Mouse (Mus musculus) limb, embryonic 14.5 days (tissue): ENCODE measurements around the gene Bag2. TPM values are rescaled to one million over a fixed set of nuclear protein-coding genes. Genes with fewer than 3 reads are reported as not detected.

ENCODE experiments used
- ATAC-seq: fragments of 200-750 bp; cut with Nextera tagmentation; 2 replicates; pipeline ENCODE4 v1.8.0; 2017; ENCODE audit warnings: low read depth, moderate number of reproducible peaks, moderate TSS enrichment; ENCODE audit not compliant: low FRiP score
- DNase-seq: peaks from one replicate; pipeline ENCODE4 v3.0.0-alpha.2; 2015; ENCODE audit warnings: low spot score
- H3K27ac ChIP-seq: fragments of 300-500 bp; sonication (generic); replicated peaks from 2 replicates; pipeline ENCODE4 v1.5.1; 2014; ENCODE audit warnings: low read depth, mild to moderate bottlenecking, low read length, moderate library complexity, mixed read lengths
- H3K27me3 ChIP-seq: fragments of 300-500 bp; sonication (generic); 2 replicates; pipeline ENCODE4 v1.6.1; 2014; ENCODE audit warnings: low read length, mixed read lengths; ENCODE audit not compliant: control insufficient read depth, insufficient read depth
- H3K36me3 ChIP-seq: fragments of 300-500 bp; sonication (generic); 2 replicates; pipeline ENCODE4 v1.6.1; 2014; ENCODE audit warnings: mild to moderate bottlenecking, low read length, moderate library complexity, mixed read lengths; ENCODE audit not compliant: control insufficient read depth, insufficient read depth
- H3K4me1 ChIP-seq: fragments of 300-500 bp; sonication (generic); 2 replicates; pipeline ENCODE4 v1.6.1; 2014; ENCODE audit warnings: antibody characterized with exemption, low read length, mixed read lengths; ENCODE audit not compliant: control insufficient read depth, insufficient read depth
- H3K4me2 ChIP-seq: fragments of 300-500 bp; sonication (generic); replicated peaks from 2 replicates; pipeline ENCODE4 v1.6.1; 2014; ENCODE audit warnings: low read depth, mild to moderate bottlenecking, low read length, moderate library complexity; ENCODE audit not compliant: severe bottlenecking
- H3K4me3 ChIP-seq: fragments of 300-500 bp; sonication (generic); replicated peaks from 2 replicates; pipeline ENCODE4 v1.5.1; 2014; ENCODE audit warnings: low read length
- H3K9ac ChIP-seq: fragments of 300-500 bp; sonication (generic); 2 replicates; pipeline ENCODE4 v1.6.1; 2014; ENCODE audit warnings: mild to moderate bottlenecking, low read depth, low read length, moderate library complexity; ENCODE audit not compliant: severe bottlenecking
- H3K9me3 ChIP-seq: fragments of 300-500 bp; sonication (generic); 2 replicates; pipeline ENCODE4 v1.6.1; 2016; ENCODE audit warnings: low read length; ENCODE audit not compliant: control insufficient read depth
- POLR2A ChIP-seq: fragments of 200-500 bp; IDR thresholded peaks from 2 replicates; pipeline ENCODE4 v1.8.0; 2012; ENCODE audit warnings: inconsistent platforms, mild to moderate bottlenecking, moderate library complexity, borderline replicate concordance; ENCODE audit not compliant: insufficient read depth, insufficient read length; ENCODE audit errors: extremely low read depth
- WGBS: fragments of 180-500 bp; shearing (Covaris S2); extraction: QIAGEN DNeasy Blood & Tissue Kit; methylation state at CpG from one replicate; pipeline ENCODE4 v1.1.7; 2014; 5-methylcytosine and 5-hydroxymethylcytosine counted together
- polyA plus RNA-seq, 2 experiments: library from polyadenylated mRNA; depleted of rRNA in 1 of 2; stranded (reverse) in 1 of 2; unstranded in 1 of 2; fragments of >200 nt; fragmentation: Nextera tagmentation in 1 of 2; extraction: Ambion mirVana in 1 of 2; gene quantifications; 2 replicates each; pipeline versions ENCODE4 v1.2.1 to v1.2.3; 2012 to 2014

The Bag2 gene
- polyA plus RNA-seq, 2 experiments: 41.3 to 49.9 TPM

- no peak overlapping the region for H3K27ac ChIP-seq
- H3K27me3 ChIP-seq: no peaks in the 10 kb centered on the region
- 3% methylated on average over 14 of the region's 14 CpGs for whole genome bisulfite sequencing
- DNase-seq: no peak
- H3K36me3 ChIP-seq: peaks cover 10% of the 10 kb centered on the region; the same call in 1 of the 2 replicates
- H3K9ac ChIP-seq: peak overlapping the region; percentile 86
- no peak for TF ChIP-seq POLR2A
- H3K4me2 ChIP-seq: peak overlapping the region; percentile 90
- peak overlapping the region; percentile 66 for H3K4me3 ChIP-seq
- H3K9me3 ChIP-seq: no peaks in the 10 kb centered on the region
- H3K4me1 ChIP-seq: peaks cover 12% of the 10 kb centered on the region; the same call in 1 of the 2 replicates
- peak; percentile 35 for ATAC-seq
These were observed 572 bp downstream of the Bag2 start for GRCm38 (mm10) chr1:33757033-33757413.

GRCm38 (mm10) chr1:33756258-33757032 is 1.1 kb downstream of the Bag2 start:
- H3K4me1 ChIP-seq: peaks cover 12% of the 10 kb centered on the region; the same call in 1 of the 2 replicates
- WGBS: 17% methylated on average over 18 of the region's 18 CpGs
- DNase-seq (no peak), ATAC-seq (no peak)
- H3K36me3 ChIP-seq: peaks cover 4% of the 10 kb centered on the region; the same call in 1 of the 2 replicates
- TF ChIP-seq POLR2A: no peak
- peak overlapping the region; percentile 86 for H3K9ac ChIP-seq
- no peak overlapping the region for H3K27ac ChIP-seq
- peak overlapping the region; percentile 90 for H3K4me2 ChIP-seq
- H3K9me3 ChIP-seq: no peaks in the 10 kb centered on the region
- no peaks in the 10 kb centered on the region for H3K27me3 ChIP-seq
- H3K4me3 ChIP-seq: peak overlapping the region; percentile 66

- TF ChIP-seq POLR2A: no peak
- H3K9me3 ChIP-seq: no peaks in the 10 kb centered on the region
- 0 out of 2 replicates have a peak overlapping the region, but pooled peaks have one; percentile 66 for H3K4me3 ChIP-seq
- DNase-seq (no peak), ATAC-seq (no peak)
- peaks cover 12% of the 10 kb centered on the region; the same call in 1 of the 2 replicates for H3K4me1 ChIP-seq
- no peak overlapping the region for H3K9ac ChIP-seq
- 79% methylated on average over 7 of the region's 7 CpGs for WGBS
- peak overlapping the region; percentile 90 for H3K4me2 ChIP-seq
- no peak overlapping the region for H3K27ac ChIP-seq
- H3K27me3 ChIP-seq: no peaks in the 10 kb centered on the region
- H3K36me3 ChIP-seq: no peaks in the 10 kb centered on the region
These were observed 1.8 kb downstream of the Bag2 start for GRCm38 (mm10) chr1:33755799-33756198.

- Histone ChIP-seq H3K36me3 (no peaks in the 10 kb centered on the region), H3K4me2 (no peak overlapping the region), H3K4me3 (no peak overlapping the region), H3K27ac (no peak overlapping the region), H3K27me3 (no peaks in the 10 kb centered on the region), H3K9me3 (no peaks in the 10 kb centered on the region), H3K9ac (no peak overlapping the region), H3K4me1 (peaks cover 12% of the 10 kb centered on the region; the same call in 1 of the 2 replicates)
- TF ChIP-seq POLR2A: no peak
- 86% methylated on average over 21 of the region's 21 CpGs for WGBS
- no peak for DNase-seq
- ATAC-seq: no peak
These were observed 2.4 kb downstream of the Bag2 start for GRCm38 (mm10) chr1:33754965-33755735.

GRCm38 (mm10) chr1:33754089-33754488 is 3.5 kb downstream of the Bag2 start:
- no peak overlapping the region for H3K4me2 ChIP-seq
- H3K4me3 ChIP-seq: no peak overlapping the region
- H3K4me1 ChIP-seq: peaks cover 12% of the 10 kb centered on the region; the same call in 1 of the 2 replicates
- no peaks in the 10 kb centered on the region for H3K9me3 ChIP-seq
- H3K27me3 ChIP-seq: no peaks in the 10 kb centered on the region
- ATAC-seq (no peak), DNase-seq (no peak)
- H3K9ac ChIP-seq: no peak overlapping the region
- H3K36me3 ChIP-seq: no peaks in the 10 kb centered on the region
- H3K27ac ChIP-seq: no peak overlapping the region
- no peak for TF ChIP-seq POLR2A
- WGBS: 68% methylated on average over 17 of the region's 17 CpGs
